Mouse (Mus musculus) v-Abl transformed pro-B cells (cell line): ENCODE data around the gene Xpo4.

Experiments used
- in situ Hi-C, 2 experiments: fragments of 400-800 bp; cut with MboI; formaldehyde crosslinking; loops; one replicate each; pipeline ENCODE4 v1.15.1; 2025; ENCODE audit not compliant: unreplicated experiment in 2 of 2

The Xpo4 gene

GRCm38 (mm10) chr14:57664822-57665627 lies at the start of gene Xpo4:
Gene Xpo4 (minus strand): TSS chr14:57665430.
- in situ Hi-C loops: loop anchor here in 1 of 2 experiments (25.0 kb wide), 1 partner anchor 1922 kb away; the partner anchor contains the start of gene Cdadc1

- in situ Hi-C loops: no loop called here
Measured at GRCm38 (mm10) chr14:57712884-57713283, 47.7 kb upstream of the Xpo4 start.

- in situ Hi-C loops: no loop called here
Measured at GRCm38 (mm10) chr14:57711059-57711458, 45.8 kb upstream of the Xpo4 start.

GRCm38 (mm10) chr14:57709171-57709570 lies 43.9 kb upstream of the Xpo4 start:
- in situ Hi-C loops: no loop called here

GRCm38 (mm10) chr14:57708580-57708979 lies 43.4 kb upstream of the Xpo4 start:
- in situ Hi-C loops: no loop called here

- in situ Hi-C loops: no loop called here
Measured at GRCm38 (mm10) chr14:57707100-57707893, 42.1 kb upstream of the Xpo4 start.

- in situ Hi-C loops: no loop called here
Measured at GRCm38 (mm10) chr14:57706760-57707099, 41.5 kb upstream of the Xpo4 start.

- in situ Hi-C loops: no loop called here
Measured at GRCm38 (mm10) chr14:57705759-57706158, 40.5 kb upstream of the Xpo4 start.

GRCm38 (mm10) chr14:57705075-57705474 lies 39.8 kb upstream of the Xpo4 start:
- in situ Hi-C loops: no loop called here

GRCm38 (mm10) chr14:57701915-57702477 lies 36.8 kb upstream of the Xpo4 start:
- in situ Hi-C loops: no loop called here

GRCm38 (mm10) chr14:57699461-57699970 lies 34.3 kb upstream of the Xpo4 start:
- in situ Hi-C loops: loop anchor here in 1 of 2 experiments (25.0 kb wide), 2 partner anchors 338 to 1013 kb away; no protein-coding TSS in a partner anchor

GRCm38 (mm10) chr14:57699016-57699415 lies 33.8 kb upstream of the Xpo4 start:
- in situ Hi-C loops: loop anchor here in 1 of 2 experiments (25.0 kb wide), 2 partner anchors 338 to 1013 kb away; no protein-coding TSS in a partner anchor

- in situ Hi-C loops: loop anchor here in 1 of 2 experiments (25.0 kb wide), 2 partner anchors 341 to 1016 kb away; no protein-coding TSS in a partner anchor
Measured at GRCm38 (mm10) chr14:57696066-57696465, 30.8 kb upstream of the Xpo4 start.

GRCm38 (mm10) chr14:57695550-57695949 lies 30.3 kb upstream of the Xpo4 start:
- in situ Hi-C loops: loop anchor here in 1 of 2 experiments (25.0 kb wide), 2 partner anchors 342 to 1017 kb away; no protein-coding TSS in a partner anchor

GRCm38 (mm10) chr14:57694246-57694645 lies 29.0 kb upstream of the Xpo4 start:
- in situ Hi-C loops: loop anchor here in 1 of 2 experiments (25.0 kb wide), 2 partner anchors 343 to 1018 kb away; no protein-coding TSS in a partner anchor

GRCm38 (mm10) chr14:57692517-57693130 lies 27.4 kb upstream of the Xpo4 start:
- in situ Hi-C loops: loop anchor here in 1 of 2 experiments (25.0 kb wide), 2 partner anchors 345 to 1020 kb away; no protein-coding TSS in a partner anchor

GRCm38 (mm10) chr14:57691316-57691715 lies 26.1 kb upstream of the Xpo4 start:
- in situ Hi-C loops: loop anchor here in 1 of 2 experiments (25.0 kb wide), 2 partner anchors 346 to 1021 kb away; no protein-coding TSS in a partner anchor

- in situ Hi-C loops: loop anchor here in 1 of 2 experiments (25.0 kb wide), 2 partner anchors 347 to 1022 kb away; no protein-coding TSS in a partner anchor
Measured at GRCm38 (mm10) chr14:57690681-57691080, 25.5 kb upstream of the Xpo4 start.

GRCm38 (mm10) chr14:57688066-57688465 lies 22.8 kb upstream of the Xpo4 start:
- in situ Hi-C loops: loop anchor here (10.0 to 25.0 kb wide), 5 partner anchors 107 to 1427 kb away; partner anchors contain the start of genes Mrpl57 (in 2 of the 2), Ska3 (in 2 of the 2) and Sap18 (in 1 of the 2)
